Mouse (Mus musculus) T-helper 2 cell (primary cell): ENCODE data around the gene Bnip3.

Experiments
- in situ Hi-C: fragments of 300-600 bp; cut with MboI, MseI; formaldehyde crosslinking; loops from one replicate; pipeline ENCODE4 v1.15.1; 2025; ENCODE audit warnings: high pct_unique_total_duplicates

Gene Bnip3

GRCm38 (mm10) chr7:138845544-138846391, 63.6 kb downstream of the Bnip3 start, which contains the start of the genes Ppp2r2d and Mapk1ip1:
Gene Ppp2r2d (plus strand): TSS chr7:138846079.
Gene Mapk1ip1 (minus strand): TSS chr7:138846273.
- in situ Hi-C loops: loop anchor here (5.0 kb wide), 1 partner anchor 67 kb away; no protein-coding TSS in a partner anchor

- in situ Hi-C loops: loop anchor here (5.0 kb wide), 1 partner anchor 67 kb away; no protein-coding TSS in a partner anchor
Observed at GRCm38 (mm10) chr7:138845111-138845510, 64.2 kb downstream of the Bnip3 start.

GRCm38 (mm10) chr7:138843421-138843820, 65.9 kb downstream of the Bnip3 start:
- in situ Hi-C loops: no loop called here

DNA sequence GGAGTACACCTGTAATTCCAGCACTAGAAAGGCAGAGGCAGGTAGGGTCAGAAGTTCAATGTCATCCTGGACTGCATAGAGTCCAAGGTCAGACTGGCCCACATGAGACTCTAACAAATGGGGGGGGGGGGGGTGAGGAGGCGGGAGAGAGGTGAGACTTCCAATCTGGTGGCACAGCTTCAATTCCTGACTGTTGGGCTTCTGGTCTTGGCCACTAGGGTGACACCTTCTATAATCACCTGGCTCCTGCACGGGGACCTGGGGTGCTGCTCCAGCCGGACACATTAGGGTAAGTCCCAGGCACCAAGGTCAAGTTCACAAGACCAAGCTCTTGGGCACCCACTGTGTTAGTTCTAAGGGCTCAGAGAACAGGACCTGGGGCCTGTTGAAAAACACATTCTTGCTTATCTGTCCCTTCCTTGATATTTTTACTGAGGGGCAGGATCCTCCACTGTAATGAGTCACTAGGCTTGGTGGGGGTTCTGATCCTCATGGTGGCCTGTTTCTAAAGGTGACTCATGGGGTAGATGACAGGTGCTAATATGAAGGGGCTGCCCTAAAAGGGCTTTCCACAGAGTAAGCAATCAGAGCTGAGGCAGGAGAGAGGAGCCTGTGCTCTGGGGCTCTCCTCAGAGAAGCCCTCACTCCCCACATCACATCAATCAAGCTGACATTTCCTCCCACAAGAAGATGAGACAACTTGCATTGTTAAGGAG, 67.7 kb downstream of the Bnip3 start:
- in situ Hi-C loops: no loop called here
